Mouse (Mus musculus) gastrocnemius, postnatal 10 days (tissue): ENCODE data around the gene Kcnma1. TPM values are rescaled to one million over a fixed set of nuclear protein-coding genes. Genes with fewer than 3 reads are reported as not detected.
A peak's percentile ranks its signal among the peaks of the same experiment; 100 is the strongest.

Source experiments
- DNase-seq: peaks from one replicate; pipeline ENCODE4 v3.0.0; 2021; ENCODE audit warnings: mixed read lengths
- total RNA-seq, 2 experiments: library from RNA; stranded (reverse); gene quantifications; 2 replicates each; pipeline ENCODE4 v1.2.3; 2021

Gene Kcnma1
- total RNA-seq, 2 experiments from 2014 or later, result 30.1 to 33.2 TPM

DNA sequence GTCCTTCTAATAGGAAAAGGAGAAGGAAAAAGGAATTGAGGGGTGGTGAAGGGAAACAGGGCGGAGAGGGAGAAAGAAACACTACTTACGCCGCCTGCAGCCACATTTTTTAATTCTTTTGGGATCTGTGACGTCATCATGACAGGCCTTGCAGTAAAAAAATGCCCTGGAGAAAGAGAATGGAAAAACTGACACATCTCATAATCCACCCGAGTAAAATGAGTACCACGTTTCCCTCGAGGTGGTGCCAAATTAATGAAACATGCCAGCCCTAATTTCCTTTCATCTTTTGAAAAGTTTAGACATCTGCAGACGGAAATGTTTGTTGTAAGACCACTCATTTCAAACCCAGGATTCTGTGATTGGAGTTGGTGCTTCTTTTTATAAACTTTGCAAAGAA lies 578.4 kb downstream of the Kcnma1 start:
- no peak for DNase-seq

DNA sequence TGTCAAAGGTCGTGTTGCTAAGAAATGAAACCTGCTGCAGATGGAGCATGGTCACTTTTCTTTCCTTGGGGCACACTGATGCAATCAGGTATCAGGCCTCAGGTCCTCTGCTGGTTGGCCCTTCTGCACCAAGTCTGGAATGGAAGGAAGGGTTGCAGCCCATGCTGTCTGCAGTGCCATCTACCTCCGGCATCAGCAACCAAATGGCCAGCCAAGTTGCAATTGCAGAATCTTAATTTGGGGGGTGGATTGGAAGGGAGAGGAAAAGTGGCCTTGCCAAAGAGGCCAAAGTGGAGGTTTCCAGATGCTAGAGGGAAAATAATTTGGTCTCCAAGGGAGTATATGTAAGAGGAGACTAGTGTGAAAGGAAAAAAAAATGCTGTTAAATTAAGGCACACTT lies 584.3 kb downstream of the Kcnma1 start:
- DNase-seq, result no peak

DNA sequence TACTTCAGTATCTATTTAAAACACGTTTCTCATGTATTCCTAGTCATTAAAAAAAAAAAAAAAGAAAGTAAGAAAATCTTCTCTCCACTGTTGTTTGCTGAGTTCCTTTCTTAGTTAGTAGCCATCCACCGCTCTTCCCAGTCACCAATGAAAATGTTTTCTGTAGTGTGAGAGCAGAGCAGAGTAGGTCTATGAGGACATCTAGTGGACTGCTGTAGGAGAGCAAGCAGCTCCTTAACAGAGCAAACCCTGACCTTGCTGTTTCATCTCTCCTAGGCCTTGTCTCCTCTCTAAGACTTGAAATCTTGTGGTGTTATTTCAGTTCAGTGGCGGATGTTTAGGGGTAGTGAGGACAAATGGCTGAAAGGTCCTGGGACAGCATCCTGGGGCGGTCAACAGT lies 585.2 kb downstream of the Kcnma1 start:
- no peak for DNase-seq

GRCm38 (mm10) chr14:23422481-23423040 lies 591.7 kb downstream of the Kcnma1 start:
- no peak for DNase-seq

DNA sequence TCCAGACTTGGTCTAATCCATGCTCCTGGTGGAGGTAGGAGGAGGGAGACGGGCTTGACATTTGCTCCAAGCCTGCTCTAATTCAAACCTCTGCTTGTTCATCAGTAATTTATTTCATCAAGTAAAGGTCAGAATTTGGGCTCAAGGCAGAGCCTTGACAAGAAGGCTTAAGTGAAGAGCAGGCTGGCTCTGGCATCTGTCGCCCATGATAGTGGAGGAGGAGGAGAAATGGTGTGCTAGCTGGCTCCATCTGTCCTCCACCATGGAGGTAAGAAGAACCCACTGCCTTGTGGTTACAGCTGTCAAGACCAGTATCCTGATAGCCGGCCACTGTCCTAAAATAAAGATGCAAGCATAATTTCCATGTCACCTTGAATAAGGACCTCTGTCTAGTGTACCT lies 595.3 kb downstream of the Kcnma1 start:
- no peak for DNase-seq

DNA sequence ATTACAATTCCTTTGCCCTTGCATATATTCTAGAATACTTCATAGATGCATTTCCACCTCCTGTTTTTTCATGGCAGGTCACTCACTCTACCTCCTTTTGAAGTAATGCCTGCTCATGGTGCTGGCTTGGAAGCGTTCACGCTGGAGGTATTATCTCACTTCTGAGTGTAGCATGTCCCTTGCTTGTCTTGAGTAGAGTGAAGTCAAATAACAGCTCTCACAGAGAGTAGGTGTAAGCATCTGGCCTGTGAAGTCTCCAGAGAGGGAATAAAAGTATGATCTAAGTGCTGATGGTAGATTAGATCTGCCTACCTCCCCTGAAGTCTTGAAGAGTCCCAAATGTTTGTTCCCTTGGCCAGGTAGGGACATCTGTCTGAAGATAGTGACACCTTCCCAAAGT lies 607.2 kb downstream of the Kcnma1 start:
- no peak for DNase-seq

DNA sequence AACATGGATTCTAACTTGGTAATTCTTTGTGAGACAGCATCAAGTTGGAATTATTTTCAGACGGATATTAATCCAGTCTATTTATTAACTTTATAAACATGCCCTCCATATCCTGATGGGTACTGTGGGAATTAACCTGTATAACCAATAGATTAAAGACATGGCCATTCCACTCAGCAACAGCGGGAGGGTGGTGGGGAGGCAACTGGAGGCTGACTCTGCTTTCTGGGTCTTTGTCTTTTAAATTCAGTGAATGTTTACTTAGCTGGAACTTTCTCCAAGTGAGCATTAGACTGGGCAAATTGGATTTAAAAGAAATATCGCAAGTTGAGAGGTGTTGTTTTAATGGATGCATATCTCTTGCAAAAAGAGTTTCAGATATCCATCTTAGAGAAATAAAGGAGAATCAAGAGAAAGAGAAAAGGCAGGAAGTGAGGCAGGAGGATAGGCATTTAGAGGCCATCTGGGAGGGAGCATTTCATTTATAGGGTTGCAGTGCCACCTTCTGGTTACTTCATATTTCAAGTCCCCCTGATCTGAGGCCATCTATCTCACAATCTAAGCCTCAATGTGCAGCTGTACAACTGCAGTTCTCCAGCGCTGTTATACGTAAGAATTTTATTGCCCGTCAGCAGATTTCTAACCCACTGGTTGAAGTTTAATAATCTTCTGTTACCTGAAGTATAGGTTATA lies 613.4 kb downstream of the Kcnma1 start:
- peak; percentile 18 for DNase-seq

DNA sequence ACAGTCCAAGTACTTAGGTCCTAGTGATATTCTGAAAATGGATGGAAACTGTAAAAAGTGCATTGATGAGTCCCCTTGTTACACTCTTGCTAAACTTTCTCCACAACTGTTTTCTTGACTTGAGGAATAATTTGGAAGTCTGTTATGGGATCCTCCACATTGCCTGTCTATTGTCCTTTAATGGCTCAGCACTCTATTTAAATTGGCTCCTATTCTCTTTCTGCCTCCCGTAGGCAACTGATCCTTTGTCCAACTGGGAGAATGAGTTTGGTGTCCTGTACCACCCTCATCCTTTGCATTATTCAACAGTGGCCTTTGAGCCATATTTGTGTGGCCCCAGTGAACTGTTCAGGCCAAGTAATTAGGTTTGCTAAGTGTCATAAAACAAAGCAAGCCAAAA lies 616.6 kb downstream of the Kcnma1 start:
- DNase-seq, result no peak

DNA sequence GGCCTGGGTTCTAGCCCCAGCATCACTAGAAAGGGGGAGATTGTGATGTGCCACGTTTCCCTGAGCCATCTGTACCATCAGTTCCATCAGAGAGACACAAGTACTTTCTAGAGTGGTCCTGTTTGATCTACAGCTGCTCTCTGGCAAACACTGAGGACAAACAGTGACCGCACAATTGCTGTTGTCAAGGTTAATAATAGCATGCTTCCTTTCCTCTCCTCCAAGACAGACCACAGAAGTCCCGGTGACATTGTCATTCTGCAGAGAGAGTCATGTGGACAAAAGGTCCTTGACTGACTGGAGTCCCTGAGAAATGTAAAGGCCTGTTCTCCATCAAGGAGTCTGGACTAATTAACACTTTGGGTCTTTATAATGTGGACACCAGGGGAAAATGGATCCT lies 622.7 kb downstream of the Kcnma1 start:
- no peak for DNase-seq

DNA sequence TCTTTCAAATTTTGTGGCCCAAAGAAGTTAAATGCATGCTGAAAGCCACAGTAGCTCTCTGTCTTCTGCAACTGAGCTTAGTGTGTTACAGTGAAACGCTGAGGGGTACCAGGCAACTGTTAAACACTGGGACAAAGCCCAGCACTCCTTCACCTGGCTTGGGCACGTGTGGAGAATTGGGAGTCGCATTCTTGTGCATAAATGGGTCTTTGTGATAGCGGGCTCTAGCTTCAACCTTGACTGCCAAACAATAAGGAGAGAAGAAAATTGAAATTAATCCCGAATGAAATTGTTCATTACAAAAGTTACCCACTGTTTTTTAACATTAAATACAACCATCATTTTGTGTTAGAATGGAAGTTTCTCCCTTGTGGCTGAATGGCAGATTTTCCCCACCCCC lies 623.5 kb downstream of the Kcnma1 start:
- no peak for DNase-seq

DNA sequence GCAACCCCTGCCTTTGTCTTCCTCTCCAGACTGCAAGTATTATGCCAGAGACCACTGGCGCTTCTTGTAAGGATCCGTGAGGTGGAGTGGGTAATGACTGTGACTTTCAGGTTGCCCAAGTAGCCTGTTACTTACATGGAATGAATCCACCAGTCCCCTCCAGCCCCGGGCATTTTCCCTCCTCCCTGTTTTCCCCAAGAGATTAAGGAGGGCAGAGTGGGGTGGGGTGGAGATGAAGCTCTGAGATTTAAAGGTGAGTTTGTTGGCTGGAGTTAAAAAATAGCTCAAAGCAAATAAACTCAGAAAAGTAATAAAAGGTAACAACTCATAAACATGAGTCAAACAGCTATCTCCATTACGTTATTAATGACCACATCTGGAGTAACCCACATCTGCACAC lies 624.1 kb downstream of the Kcnma1 start:
- DNase-seq, result no peak

DNA sequence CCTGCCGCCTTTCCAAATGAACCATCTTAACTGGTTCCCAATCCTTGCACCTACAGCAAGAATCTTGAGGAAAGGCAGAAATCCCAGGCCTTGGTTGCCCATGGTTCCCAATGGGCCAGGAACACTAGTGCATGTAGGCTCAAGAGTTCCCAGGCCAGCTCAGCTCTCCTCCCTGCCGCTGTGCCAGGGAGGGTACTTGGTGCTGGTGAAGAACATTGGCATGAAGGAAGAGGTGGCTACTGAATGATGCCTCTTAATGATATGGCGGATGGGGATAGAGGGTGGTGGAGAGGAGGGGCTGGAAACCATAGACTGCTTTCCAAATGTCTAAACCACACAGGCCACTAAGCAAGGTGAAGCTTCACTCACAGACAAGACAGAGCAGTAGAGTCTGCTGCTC lies 627.5 kb downstream of the Kcnma1 start:
- DNase-seq, result no peak

DNA sequence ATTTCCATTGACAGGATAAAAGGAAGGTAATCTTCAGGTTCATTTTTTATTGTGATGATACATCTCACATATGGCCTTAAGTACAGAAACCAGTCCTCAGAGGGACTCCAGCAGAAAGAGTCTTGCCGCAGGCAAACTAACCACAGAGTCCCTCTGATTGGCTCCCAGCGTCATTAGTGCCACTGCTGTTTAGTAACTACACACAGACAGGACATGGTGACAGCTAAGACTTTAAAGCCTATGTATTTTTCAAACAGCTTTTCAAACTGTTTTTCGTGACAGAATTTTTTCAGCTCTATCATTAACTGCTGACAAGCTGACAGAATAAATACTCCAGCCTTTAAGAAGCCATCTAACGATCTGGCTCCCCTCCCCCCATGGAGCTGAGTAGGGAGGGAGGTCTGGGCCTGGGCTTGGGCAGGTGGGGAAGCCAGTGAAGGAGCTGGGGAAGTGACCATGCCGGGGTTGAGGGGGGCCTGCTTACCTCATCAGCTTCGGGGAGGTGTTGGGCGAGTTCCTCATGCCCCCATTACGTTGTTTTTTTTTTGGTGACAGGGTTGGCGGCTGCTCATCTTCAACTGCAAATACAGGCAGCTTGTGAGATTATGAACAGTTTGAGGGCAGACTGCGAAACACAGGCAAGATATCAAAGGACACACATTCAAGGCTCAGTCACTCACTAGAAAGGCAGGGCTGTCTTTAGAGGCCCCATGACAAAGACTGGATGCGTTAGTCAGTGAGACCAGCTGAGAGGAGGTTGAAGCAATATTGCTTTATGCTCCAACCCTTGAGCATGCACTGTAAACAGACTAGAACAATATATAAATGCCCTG lies 628.3 kb downstream of the Kcnma1 start:
- no peak for DNase-seq

GRCm38 (mm10) chr14:23378351-23379087 lies 635.8 kb downstream of the Kcnma1 start:
- no peak for DNase-seq

GRCm38 (mm10) chr14:23372021-23372420 lies 642.3 kb downstream of the Kcnma1 start:
- DNase-seq, result no peak

DNA sequence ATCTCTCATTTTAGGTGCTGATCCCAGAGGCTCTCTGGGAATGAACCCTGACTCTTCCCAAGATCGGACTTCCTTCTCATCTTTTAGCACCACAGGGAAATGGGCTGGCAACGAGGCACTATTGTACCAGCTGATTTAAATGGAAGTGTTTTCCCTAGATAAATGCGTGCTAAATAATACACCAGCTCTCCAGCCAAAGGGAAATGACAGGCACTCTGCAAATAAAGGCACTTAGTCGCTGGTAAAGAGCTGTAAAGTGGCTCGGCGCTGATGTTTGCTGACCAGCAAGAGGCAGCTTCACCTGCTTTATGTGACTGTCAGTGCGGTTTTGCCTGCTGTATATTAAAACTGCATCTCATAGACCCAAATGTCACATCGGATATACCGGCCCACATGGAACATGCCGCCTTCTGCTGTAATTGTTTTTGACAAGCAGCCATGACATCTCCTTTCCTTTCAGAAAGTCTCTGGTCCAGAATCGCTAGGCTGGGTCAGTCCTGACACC lies 653.7 kb downstream of the Kcnma1 start:
- DNase-seq, result no peak

GRCm38 (mm10) chr14:23358776-23359175 lies 655.5 kb downstream of the Kcnma1 start:
- DNase-seq, result no peak

DNA sequence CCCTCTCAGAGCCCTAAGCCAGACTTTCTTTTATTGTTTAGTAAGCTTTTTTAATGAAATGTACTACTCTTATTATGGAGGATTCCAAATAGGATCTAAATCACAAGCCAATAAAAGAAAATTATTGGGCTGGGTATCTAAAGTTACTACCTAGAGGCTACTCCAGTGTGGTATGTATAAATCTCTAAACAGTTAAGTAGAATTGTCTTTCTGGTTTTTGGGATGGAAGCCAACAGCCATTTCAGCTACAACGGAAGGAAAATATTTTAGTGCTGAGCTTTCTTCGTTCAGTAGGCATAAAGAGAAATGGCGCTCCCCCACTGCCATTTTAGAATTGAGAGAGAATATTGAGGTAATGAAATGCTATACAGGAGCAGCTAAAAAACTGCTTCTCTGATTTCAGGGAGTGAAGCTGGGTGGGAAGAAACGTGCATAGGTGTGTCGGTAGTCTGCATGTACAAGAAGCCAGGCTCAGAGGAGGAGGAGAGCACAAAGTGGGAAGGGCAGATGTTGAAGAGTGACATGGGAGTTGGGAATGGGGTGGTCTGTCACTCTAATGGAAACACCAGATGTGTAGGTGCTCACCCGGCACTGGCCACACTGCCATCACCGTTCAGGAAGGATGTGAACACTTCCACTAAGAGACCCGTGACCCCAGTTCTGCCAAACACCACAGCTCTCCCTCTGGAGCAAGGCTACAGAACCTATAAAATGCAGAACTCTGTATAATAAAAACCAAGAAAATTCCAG lies 656.6 kb downstream of the Kcnma1 start:
- DNase-seq, result no peak

GRCm38 (mm10) chr14:23326786-23327185 lies 687.5 kb downstream of the Kcnma1 start:
- DNase-seq, result no peak

DNA sequence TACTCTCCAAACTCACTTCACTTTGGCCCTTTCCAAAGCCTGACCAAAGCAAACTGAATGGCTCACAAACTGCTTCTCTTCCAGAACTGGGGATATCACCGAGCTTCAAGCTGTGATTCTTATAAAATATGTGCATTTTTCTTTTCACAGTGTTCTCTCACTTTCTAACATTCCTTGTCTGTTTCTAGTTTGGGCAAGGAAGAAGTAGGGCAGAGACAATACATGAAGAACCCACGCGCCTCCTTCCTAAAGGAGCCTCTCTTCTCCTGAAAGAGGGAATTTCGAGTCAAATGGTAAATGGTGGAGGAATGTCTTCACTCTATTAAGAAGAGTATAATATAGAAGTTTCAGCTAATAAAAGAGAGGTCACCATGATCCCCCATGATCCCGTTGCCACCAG lies 709.0 kb downstream of the Kcnma1 start:
- DNase-seq, result no peak

- DNase-seq, result no peak
Observed at GRCm38 (mm10) chr14:23300443-23300842, 713.8 kb downstream of the Kcnma1 start.

- DNase-seq, result no peak
Observed at GRCm38 (mm10) chr14:23290634-23291033, 723.7 kb downstream of the Kcnma1 start.
